Mouse (Mus musculus) hindbrain, embryonic 10.5 days (tissue): ENCODE data around the gene Coq8b. TPM values are rescaled to one million over a fixed set of nuclear protein-coding genes. Genes with fewer than 3 reads are reported as not detected.

ENCODE experiments used
- DNase-seq: peaks from one replicate; pipeline ENCODE4 v3.0.0-alpha.2; 2017; ENCODE audit warnings: low spot score
- H3K27ac ChIP-seq: fragments of 300-500 bp; sonication (generic); 2 replicates; pipeline ENCODE4 v1.5.1; 2016; ENCODE audit warnings: mild to moderate bottlenecking, moderate library complexity
- H3K27me3 ChIP-seq: fragments of 300-500 bp; sonication (generic); 2 replicates; pipeline ENCODE4 v1.6.1; 2016; ENCODE audit warnings: mild to moderate bottlenecking; ENCODE audit not compliant: poor library complexity, insufficient read depth, severe bottlenecking
- H3K36me3 ChIP-seq: fragments of 300-500 bp; sonication (generic); 2 replicates; pipeline ENCODE4 v1.6.1; 2016; ENCODE audit warnings: mild to moderate bottlenecking, moderate library complexity
- H3K4me1 ChIP-seq: fragments of 300-500 bp; sonication (generic); replicated peaks from 2 replicates; pipeline ENCODE4 v1.6.1; 2016; ENCODE audit warnings: mild to moderate bottlenecking
- H3K4me3 ChIP-seq: fragments of 300-500 bp; sonication (generic); 2 replicates; pipeline ENCODE4 v1.5.1; 2016; ENCODE audit warnings: mild to moderate bottlenecking, moderate library complexity
- H3K9me3 ChIP-seq: fragments of 300-500 bp; sonication (generic); 2 replicates; pipeline ENCODE4 v1.6.1; 2016; ENCODE audit warnings: mild to moderate bottlenecking, moderate library complexity
- WGBS: fragments of 180-500 bp; shearing (Covaris S2); methylation state at CpG from one replicate; pipeline ENCODE4 v1.1.7; 2016; 5-methylcytosine and 5-hydroxymethylcytosine counted together
- polyA plus RNA-seq: library from polyadenylated mRNA; unstranded; fragments of >200 nt; fragmentation: Nextera tagmentation; extraction: Ambion mirVana; gene quantifications from 2 replicates; pipeline ENCODE4 v1.2.1, GENCODE M21; 2016

Coq8b gene
- polyA plus RNA-seq, 1 experiment from 2014 or later: 27.2 TPM

GRCm38 (mm10) chr7:27259771-27260170, 26.9 kb downstream of the Coq8b start:
- Histone ChIP-seq H3K4me3 (peak overlapping the region; percentile 83), H3K27me3 (0 out of 2 replicates have a peak, but pooled peaks cover 3% of the 10 kb centered on the region), H3K4me1 (peaks cover 60% of the 10 kb centered on the region), H3K27ac (peak overlapping the region; percentile 93), H3K36me3 (peaks cover 37% of the 10 kb centered on the region), H3K9me3 (no peaks in the 10 kb centered on the region)
- no peak for DNase-seq
- WGBS: 51% methylated on average over 5 of the region's 5 CpGs

- H3K9me3 ChIP-seq: no peaks in the 10 kb centered on the region
- 73% methylated on average over 7 of the region's 7 CpGs for WGBS
- H3K27me3 ChIP-seq: 0 out of 2 replicates have a peak, but pooled peaks cover 3% of the 10 kb centered on the region
- peaks cover 43% of the 10 kb centered on the region for H3K36me3 ChIP-seq
- peaks cover 60% of the 10 kb centered on the region for H3K4me1 ChIP-seq
- H3K27ac ChIP-seq: 0 out of 2 replicates have a peak overlapping the region, but pooled peaks have one; percentile 14
- no peak for DNase-seq
- H3K4me3 ChIP-seq: peak overlapping the region; percentile 83
Observed at GRCm38 (mm10) chr7:27260856-27261255, 28.0 kb downstream of the Coq8b start.

- no peak for DNase-seq
- H3K4me1 ChIP-seq: peaks cover 50% of the 10 kb centered on the region
- H3K36me3 ChIP-seq: peaks cover 53% of the 10 kb centered on the region
- 0 out of 2 replicates have a peak, but pooled peaks cover 3% of the 10 kb centered on the region for H3K27me3 ChIP-seq
- 82% methylated on average over 6 of the region's 6 CpGs for WGBS
- no peak overlapping the region for H3K4me3 ChIP-seq
- H3K27ac ChIP-seq: no peak overlapping the region
- no peaks in the 10 kb centered on the region for H3K9me3 ChIP-seq
Observed at GRCm38 (mm10) chr7:27261888-27262287, 29.1 kb downstream of the Coq8b start.

GRCm38 (mm10) chr7:27264761-27265160, 31.9 kb downstream of the Coq8b start:
- Histone ChIP-seq H3K36me3 (peaks cover 82% of the 10 kb centered on the region), H3K9me3 (no peaks in the 10 kb centered on the region), H3K27me3 (no peaks in the 10 kb centered on the region), H3K27ac (no peak overlapping the region), H3K4me3 (no peak overlapping the region), H3K4me1 (peaks cover 23% of the 10 kb centered on the region)
- DNase-seq: no peak
- 93% methylated on average over 12 of the region's 12 CpGs for WGBS

GRCm38 (mm10) chr7:27266515-27267128, 33.8 kb downstream of the Coq8b start:
- no peaks in the 10 kb centered on the region for H3K27me3 ChIP-seq
- no peaks in the 10 kb centered on the region for H3K9me3 ChIP-seq
- H3K4me3 ChIP-seq: no peak overlapping the region
- no peak for DNase-seq
- 75% methylated on average over 20 of the region's 20 CpGs for WGBS
- H3K27ac ChIP-seq: no peak overlapping the region
- H3K4me1 ChIP-seq: peaks cover 5% of the 10 kb centered on the region; the same call in 1 of the 2 replicates
- peaks cover 100% of the 10 kb centered on the region for H3K36me3 ChIP-seq

GRCm38 (mm10) chr7:27271423-27271822, 38.6 kb downstream of the Coq8b start:
- Histone ChIP-seq H3K27me3 (no peaks in the 10 kb centered on the region), H3K4me3 (no peak overlapping the region), H3K9me3 (no peaks in the 10 kb centered on the region), H3K36me3 (peaks cover 95% of the 10 kb centered on the region), H3K4me1 (0 out of 2 replicates have a peak, but pooled peaks cover 3% of the 10 kb centered on the region), H3K27ac (no peak overlapping the region)
- 88% methylated on average over 8 of the region's 8 CpGs for WGBS
- DNase-seq: no peak

- peak overlapping the region; percentile 45; the same call in 1 of the 2 replicates for H3K27ac ChIP-seq
- H3K4me3 ChIP-seq: peak overlapping the region; percentile 29; the same call in 1 of the 2 replicates
- no peaks in the 10 kb centered on the region for H3K27me3 ChIP-seq
- 0 out of 2 replicates have a peak, but pooled peaks cover 3% of the 10 kb centered on the region for H3K4me1 ChIP-seq
- H3K9me3 ChIP-seq: no peaks in the 10 kb centered on the region
- H3K36me3 ChIP-seq: peaks cover 95% of the 10 kb centered on the region
- 60% methylated on average over 32 of the region's 32 CpGs for WGBS
- peak; percentile 57 for DNase-seq
Observed at GRCm38 (mm10) chr7:27273739-27274351, 41.0 kb downstream of the Coq8b start.

- H3K9me3 ChIP-seq: no peaks in the 10 kb centered on the region
- H3K27me3 ChIP-seq: no peaks in the 10 kb centered on the region
Observed at GRCm38 (mm10) chr7:27274916-27275315, 42.1 kb downstream of the Coq8b start.

GRCm38 (mm10) chr7:27276021-27276420, 43.2 kb downstream of the Coq8b start:
- WGBS: 65% methylated on average over 7 of the region's 7 CpGs
- no peak overlapping the region for H3K4me3 ChIP-seq

More at GRCm38 (mm10) chr7:27274916-27275315, 42.1 kb downstream of the Coq8b start:
- Histone ChIP-seq H3K27ac (no peak overlapping the region), H3K4me1 (0 out of 2 replicates have a peak, but pooled peaks cover 3% of the 10 kb centered on the region), H3K36me3 (peaks cover 95% of the 10 kb centered on the region), H3K4me3 (no peak overlapping the region)
- DNase-seq: no peak
- 88% methylated on average over 4 of the region's 4 CpGs for WGBS

GRCm38 (mm10) chr7:27277191-27277590, 44.4 kb downstream of the Coq8b start:
- 95% methylated on average over 3 of the region's 3 CpGs for WGBS
- Histone ChIP-seq H3K4me1 (0 out of 2 replicates have a peak, but pooled peaks cover 3% of the 10 kb centered on the region), H3K4me3 (no peak overlapping the region), H3K9me3 (no peaks in the 10 kb centered on the region), H3K27ac (no peak overlapping the region), H3K27me3 (no peaks in the 10 kb centered on the region), H3K36me3 (peaks cover 94% of the 10 kb centered on the region)
- no peak for DNase-seq

More at GRCm38 (mm10) chr7:27276021-27276420, 43.2 kb downstream of the Coq8b start:
- Histone ChIP-seq H3K36me3 (peaks cover 94% of the 10 kb centered on the region), H3K4me1 (0 out of 2 replicates have a peak, but pooled peaks cover 3% of the 10 kb centered on the region), H3K9me3 (no peaks in the 10 kb centered on the region), H3K27me3 (no peaks in the 10 kb centered on the region), H3K27ac (no peak overlapping the region)
- no peak for DNase-seq

GRCm38 (mm10) chr7:27281717-27282116, 48.9 kb downstream of the Coq8b start:
- H3K4me1 ChIP-seq: peaks cover 14% of the 10 kb centered on the region
- H3K36me3 ChIP-seq: peaks cover 57% of the 10 kb centered on the region
- H3K4me3 ChIP-seq: no peak overlapping the region
- H3K9me3 ChIP-seq: no peaks in the 10 kb centered on the region
- H3K27me3 ChIP-seq: peaks cover 17% of the 10 kb centered on the region
- no peak overlapping the region for H3K27ac ChIP-seq
- no peak for DNase-seq
- WGBS: 70% methylated on average over 13 of the region's 13 CpGs

- 72% methylated on average over 4 of the region's 4 CpGs for WGBS
- no peak for DNase-seq
- Histone ChIP-seq H3K27ac (no peak overlapping the region), H3K4me1 (peaks cover 14% of the 10 kb centered on the region), H3K4me3 (no peak overlapping the region), H3K9me3 (no peaks in the 10 kb centered on the region), H3K36me3 (peaks cover 52% of the 10 kb centered on the region), H3K27me3 (peaks cover 20% of the 10 kb centered on the region)
Observed at GRCm38 (mm10) chr7:27282225-27282624, 49.4 kb downstream of the Coq8b start.
